Mouse (Mus musculus) yolk sac, embryonic 10.5 days (tissue): ENCODE measurements around the gene Olfr877.

Source experiments
- DNase-seq: peaks from one replicate; pipeline ENCODE4 v3.0.0-alpha.2; 2017; ENCODE audit warnings: low spot score

The Olfr877 gene

DNA sequence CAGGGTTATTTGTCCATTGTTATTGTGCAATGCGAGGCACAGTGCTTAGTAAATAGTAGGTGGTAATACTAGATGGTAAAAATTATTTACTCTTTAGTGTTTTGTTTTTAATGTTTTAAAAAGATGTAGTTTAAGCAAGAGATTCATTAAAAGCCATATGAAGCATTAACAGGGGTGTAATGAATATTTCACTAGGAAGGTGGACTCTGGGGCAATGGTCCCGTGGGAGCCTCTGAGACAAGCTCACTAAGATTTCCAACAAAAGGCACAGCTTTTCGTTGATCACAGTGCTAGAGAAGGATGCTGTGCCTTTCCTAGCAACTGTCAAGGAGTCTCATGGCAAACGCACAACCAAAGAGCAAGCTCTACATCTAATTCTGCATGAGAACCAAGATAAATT is at the start of gene Olfr877:
Gene Olfr877, plus strand, starts transcription at position 301 of the 400 bp plus-strand sequence.
- DNase-seq, result no peak

DNA sequence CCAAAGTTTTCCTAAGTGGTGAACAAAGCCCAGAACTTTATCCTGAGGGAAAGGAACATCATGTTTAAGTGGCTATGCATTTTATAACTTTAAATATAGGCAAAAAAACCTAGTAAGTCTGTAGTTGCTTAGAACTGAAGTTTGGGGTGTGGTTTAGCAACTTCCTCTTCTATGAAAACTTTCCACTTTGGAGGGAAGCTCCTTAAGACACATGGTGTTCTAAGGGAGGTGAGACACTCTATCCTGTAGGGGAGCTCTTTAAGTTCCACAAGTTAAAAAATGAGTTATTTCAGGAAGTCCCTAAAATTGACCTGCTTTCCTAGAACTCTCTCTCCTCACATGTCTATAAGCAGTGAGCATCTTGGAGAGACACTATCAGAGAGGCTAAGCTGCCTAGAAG is 46.8 kb upstream of the Olfr877 start:
- DNase-seq, result no peak

DNA sequence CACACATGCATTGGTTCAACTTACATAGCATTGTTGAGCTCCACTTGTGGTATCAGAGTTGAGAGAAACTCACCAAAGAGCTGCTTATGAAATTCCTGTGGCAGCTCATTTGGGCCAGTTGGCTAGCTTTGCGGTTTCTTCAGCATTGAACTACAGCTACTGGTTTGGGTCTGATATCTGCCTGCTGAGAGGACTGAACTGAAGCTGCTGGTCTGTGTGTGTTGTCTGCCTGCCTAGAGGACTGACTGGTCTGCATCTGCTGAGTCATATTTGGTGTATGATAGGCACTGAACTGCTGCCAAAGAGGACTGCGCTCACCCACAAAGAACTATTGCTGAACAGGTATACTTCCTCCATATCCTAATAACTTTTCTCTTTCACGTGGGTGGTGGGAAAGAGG is 45.6 kb upstream of the Olfr877 start:
- DNase-seq, result no peak

- no peak for DNase-seq
Measured at GRCm38 (mm10) chr9:37808976-37809375, 45.1 kb upstream of the Olfr877 start.

- no peak for DNase-seq
Measured at GRCm38 (mm10) chr9:37814696-37815095, 39.4 kb upstream of the Olfr877 start.

DNA sequence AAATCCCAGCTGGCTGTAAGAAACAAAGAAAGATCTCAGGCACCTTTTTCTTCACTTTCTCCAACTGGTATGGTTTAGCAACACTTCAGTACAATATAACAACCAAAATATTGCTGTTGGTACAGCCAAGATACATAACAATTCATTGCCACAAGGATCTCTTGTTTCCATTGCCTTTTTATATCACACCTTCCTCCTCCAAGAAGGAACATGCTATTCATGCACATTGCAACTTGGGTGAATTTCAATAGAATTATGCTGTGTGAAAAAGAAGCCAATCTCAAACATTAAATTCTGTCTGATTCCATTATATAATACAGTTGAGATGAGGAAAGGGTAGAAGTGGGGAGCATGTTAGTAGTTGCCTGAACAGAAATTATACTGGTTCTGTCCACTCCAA is 24.2 kb upstream of the Olfr877 start:
- DNase-seq, result no peak

DNA sequence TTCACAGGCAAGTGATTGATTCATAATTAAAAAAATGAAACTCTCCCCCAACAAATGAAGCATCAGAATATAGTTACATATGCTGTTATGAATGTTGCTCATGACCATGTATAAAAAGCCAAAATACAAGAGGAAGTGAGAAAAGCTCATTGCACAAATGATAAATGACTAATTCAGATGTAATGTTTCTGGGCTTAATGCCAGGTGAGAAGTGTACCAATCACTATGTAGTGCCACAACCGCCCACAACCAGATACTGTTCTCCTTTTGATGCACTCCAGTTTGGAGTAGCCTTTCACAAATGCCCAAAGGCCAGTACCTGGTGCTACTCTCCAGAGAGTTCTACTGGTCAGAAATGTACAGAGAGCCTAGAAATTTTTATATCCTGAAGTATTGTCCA is 20.7 kb upstream of the Olfr877 start:
- DNase-seq, result no peak

DNA sequence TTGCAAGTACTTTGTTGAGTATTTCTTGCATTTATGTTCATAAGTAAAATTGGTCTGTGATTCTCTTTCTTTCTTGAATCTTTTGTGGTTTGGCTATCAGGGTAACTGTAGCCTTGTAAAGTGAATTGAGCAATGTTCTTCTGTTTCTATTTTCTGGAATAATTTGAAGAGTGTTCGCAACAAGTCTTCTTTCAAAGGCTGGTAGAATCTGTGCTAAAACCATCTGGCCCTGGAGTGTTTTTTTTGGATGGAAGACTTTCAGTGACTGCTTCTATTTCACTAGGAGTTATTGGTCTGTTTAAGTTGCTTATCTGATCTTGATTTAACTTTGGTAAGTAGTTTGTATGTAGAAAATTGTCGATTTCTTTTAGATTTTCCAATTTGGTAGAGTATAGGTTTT is 4.8 kb upstream of the Olfr877 start:
- DNase-seq, result no peak

GRCm38 (mm10) chr9:37863325-37863724 is 9.3 kb downstream of the Olfr877 start:
- no peak for DNase-seq

- no peak for DNase-seq
Measured at GRCm38 (mm10) chr9:37870246-37870645, 16.2 kb downstream of the Olfr877 start.

DNA sequence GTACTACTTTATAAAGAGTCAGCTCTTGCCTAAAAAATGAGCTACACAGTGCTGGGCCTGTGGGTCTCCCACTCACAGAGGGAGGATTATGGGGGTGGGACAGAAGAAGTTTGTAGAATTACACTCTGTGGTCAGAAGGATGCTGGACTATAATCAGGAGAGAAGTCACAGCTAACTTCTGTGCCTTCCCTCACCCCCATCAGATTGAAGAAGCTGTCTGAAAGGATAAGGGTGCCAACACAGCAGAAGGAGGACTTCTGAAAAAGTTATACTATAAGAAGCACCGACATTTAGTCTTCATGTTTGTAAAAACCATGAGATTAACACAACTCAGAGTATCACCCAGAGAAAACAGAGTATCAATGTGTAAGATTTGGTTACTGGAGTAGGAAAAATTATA is 17.0 kb downstream of the Olfr877 start:
- DNase-seq, result no peak

GRCm38 (mm10) chr9:37871536-37871935 is 17.5 kb downstream of the Olfr877 start:
- DNase-seq, result no peak

DNA sequence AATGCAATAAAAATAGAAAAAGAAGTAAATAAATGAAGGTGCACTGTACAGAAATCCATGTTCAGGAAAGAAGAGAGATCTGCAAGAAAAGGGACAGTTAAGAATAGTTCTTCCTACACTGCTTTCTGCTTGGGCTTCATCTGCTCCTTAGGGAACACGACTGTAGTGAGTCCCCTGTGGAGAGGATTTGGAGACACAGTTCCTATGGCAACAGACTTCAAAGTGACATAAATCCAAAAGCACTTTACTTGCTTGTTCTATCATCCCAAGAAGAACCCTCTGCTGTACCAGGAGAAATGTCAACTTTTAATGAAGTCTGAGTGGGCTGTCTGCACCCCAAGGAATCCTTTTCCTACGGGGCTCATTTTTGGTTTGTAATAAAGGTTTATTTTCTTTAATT is 36.9 kb downstream of the Olfr877 start:
- DNase-seq, result no peak

DNA sequence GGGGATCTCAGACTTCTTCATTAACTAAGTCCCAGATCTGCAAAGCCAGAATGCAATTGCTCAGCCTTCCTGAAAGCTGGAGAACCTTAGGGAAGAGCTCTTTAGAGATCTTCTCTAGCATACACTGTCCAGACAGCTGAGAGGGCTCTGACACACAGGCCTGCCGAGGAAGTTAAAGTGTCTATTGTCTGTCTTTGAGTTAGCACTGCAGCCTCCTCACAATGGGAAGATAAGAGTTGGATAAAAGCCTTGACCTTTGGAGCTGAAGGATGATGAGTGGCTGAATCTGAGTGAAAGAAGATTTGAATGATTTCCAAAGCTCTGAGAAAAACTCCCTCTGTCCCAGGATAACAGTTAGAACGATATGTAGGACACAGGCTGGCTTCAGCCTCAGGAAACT is 42.6 kb downstream of the Olfr877 start, which contains the start of gene Olfr145:
Gene Olfr145, plus strand, starts transcription at position 64 of the 400 bp plus-strand sequence.
- DNase-seq, result no peak

- DNase-seq, result no peak
Measured at GRCm38 (mm10) chr9:37905555-37905954, 51.5 kb downstream of the Olfr877 start.
